Mouse (Mus musculus) brown adipose tissue, adult 24 weeks (tissue): ENCODE results near the gene Nqo2. TPM values are rescaled to one million over a fixed set of nuclear protein-coding genes. Genes with fewer than 3 reads are reported as not detected.

Source experiments
- H3K27ac ChIP-seq: fragments of 200-500 bp; replicated peaks from 2 replicates; pipeline ENCODE4 v1.5.1; 2012; ENCODE audit warnings: low read depth, mild to moderate bottlenecking, low read length
- H3K4me1 ChIP-seq: fragments of 200-500 bp; 2 replicates; pipeline ENCODE4 v1.6.1; 2012; ENCODE audit warnings: low read length, mixed read lengths; ENCODE audit not compliant: control insufficient read depth, insufficient read depth, insufficient read length
- H3K4me3 ChIP-seq: fragments of 200-500 bp; 2 replicates; pipeline ENCODE4 v1.5.1; 2012; ENCODE audit warnings: low read depth, mild to moderate bottlenecking, low read length, moderate library complexity; ENCODE audit not compliant: insufficient read depth
- polyA plus RNA-seq: library from polyadenylated mRNA; stranded (reverse); fragments of >200 nt; gene quantifications from 2 replicates; pipeline ENCODE4 v1.2.4, GENCODE M21; 2012; ENCODE audit not compliant: missing spikeins, insufficient read depth, insufficient read length

Gene Nqo2
- polyA plus RNA-seq, 1 experiment = 34.4 TPM

DNA sequence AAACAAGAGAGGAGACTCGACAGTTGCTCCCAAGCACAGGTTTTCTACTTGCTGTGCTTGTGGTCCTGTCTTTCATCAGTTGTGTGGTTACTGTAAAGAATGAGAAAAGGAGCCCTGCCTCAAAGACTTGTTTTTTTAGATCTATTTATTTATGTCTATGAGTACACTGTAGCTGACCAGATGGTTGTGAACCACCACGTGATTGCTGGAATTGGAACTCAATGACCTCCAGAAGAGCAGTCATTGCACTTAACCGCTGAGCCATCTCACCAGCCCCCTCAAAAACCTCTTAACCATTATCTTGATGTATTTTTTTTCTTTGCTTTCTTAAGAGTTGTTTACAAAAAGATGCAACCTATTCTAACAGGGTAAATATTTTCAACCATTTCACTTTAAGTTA lies 70.9 kb downstream of the Nqo2 start:
- no peak overlapping the region for H3K27ac ChIP-seq
- H3K4me1 ChIP-seq = peaks cover 7% of the 10 kb centered on the region; the same call in 1 of the 2 replicates
- no peak overlapping the region for H3K4me3 ChIP-seq

DNA sequence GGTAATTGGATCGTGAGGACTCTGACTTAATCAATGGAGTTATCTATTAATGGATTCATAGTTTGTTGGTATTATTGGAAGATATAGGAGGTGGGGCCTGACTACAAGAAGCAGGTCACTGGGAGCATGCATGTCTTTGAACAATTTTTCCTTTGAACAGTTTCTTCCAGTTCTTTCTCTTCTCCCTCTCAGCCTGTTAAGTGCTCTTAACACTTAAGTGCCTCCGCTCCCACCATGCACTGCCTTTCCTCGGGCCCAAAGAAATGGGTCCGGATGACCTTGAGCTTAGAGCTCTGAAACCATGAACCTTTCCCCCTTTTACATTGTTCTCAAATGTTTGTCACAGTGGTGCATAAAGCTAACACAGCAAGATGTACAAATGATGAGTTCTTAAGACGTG lies 72.2 kb downstream of the Nqo2 start:
- peaks cover 7% of the 10 kb centered on the region; the same call in 1 of the 2 replicates for H3K4me1 ChIP-seq
- no peak overlapping the region for H3K27ac ChIP-seq

DNA sequence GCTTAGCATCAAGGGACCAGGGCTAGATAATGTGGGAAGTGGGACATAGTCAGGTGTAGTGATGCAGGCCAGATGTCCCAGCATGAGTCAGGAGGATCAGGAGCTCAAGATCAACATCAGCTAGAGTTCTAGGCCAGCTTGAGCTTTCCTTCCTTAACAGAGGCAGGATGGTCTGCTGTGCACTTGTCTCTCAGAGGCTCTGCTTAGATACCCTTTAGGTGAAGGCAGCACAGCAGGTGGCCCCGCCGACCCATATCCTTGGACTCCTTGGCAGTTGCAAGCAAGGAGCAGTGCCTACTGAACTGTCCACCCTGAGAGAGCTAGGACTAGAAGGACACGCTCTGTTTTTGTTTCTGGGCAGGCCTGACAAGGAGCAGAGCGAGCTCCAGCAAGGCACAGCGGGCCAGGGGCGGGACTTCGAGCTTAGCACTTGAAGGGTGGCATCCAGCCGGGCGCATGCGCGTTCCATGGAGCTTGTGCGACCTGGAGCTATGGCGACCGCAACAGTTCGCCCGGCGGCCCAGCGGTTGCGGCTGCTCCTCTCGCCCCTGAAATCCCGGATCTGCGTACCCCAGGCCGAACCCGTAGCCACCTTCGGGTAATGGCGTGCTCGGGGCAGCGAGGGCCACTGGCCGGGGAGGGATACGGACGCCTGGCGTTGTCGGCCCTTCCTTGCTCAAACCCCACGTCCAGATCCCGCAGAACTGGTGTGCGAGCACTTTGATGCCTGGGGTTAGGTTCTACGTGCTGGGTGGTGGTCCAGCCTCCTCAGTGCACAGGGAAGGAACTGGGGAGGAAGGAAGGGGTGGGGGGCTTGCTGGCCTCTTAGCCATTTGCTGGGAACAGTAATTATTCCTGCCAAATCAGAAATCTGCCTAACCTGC lies 72.9 kb downstream of the Nqo2 start, which contains the start of gene Bphl:
Gene Bphl (plus strand): TSS at position 426 of the 884 bp plus-strand sequence.
- Histone ChIP-seq H3K4me3 (peak within 1 kb of the TSS; percentile 87), H3K27ac (peak within 1 kb of the TSS; percentile 72), H3K4me1 (peaks cover 7% of the 10 kb centered on the region; the same call in 1 of the 2 replicates)

More for the DNA sequence above, 72.2 kb downstream of the Nqo2 start:
- no peak overlapping the region for H3K4me3 ChIP-seq

DNA sequence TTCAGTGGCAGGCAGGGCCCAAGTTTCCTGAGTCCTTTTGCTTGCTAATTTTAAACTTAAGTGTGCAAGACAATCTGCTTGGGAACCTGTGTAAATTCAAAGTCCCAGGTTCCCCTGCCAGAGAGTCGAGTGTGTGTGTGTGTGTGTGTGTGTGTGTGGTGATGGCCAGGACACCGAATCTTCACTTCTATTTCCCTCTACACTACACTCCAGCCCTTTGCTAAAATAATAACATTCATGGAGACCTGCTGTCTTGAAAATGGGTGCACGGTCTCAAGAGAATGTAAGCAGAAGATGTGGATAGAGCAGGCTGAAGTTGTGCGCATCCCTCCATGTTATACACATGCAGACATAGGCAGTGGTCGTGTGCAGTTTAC lies 73.6 kb downstream of the Nqo2 start:
- no peak overlapping the region for H3K27ac ChIP-seq
- peaks cover 7% of the 10 kb centered on the region; the same call in 1 of the 2 replicates for H3K4me1 ChIP-seq
- H3K4me3 ChIP-seq = peak overlapping the region; percentile 87

Other genes with a start within 250 kb of the Nqo2 start
- not detected in 2 replicates for gene Serpinb6e, start 121.3 kb upstream of the Nqo2 start, polyA plus RNA-seq
- gene Serpinb6c, start 59.0 kb upstream of the Nqo2 start, polyA plus RNA-seq = not detected in 2 replicates
- 7.0 and 11.0 TPM in 2 replicates for gene Ripk1, start 37.7 kb downstream of the Nqo2 start, polyA plus RNA-seq
- gene Serpinb6a, start 38.1 kb downstream of the Nqo2 start, polyA plus RNA-seq = 60.1 and 80.3 TPM in 2 replicates
- gene Bphl, start 72.9 kb downstream of the Nqo2 start, polyA plus RNA-seq = 97.8 and 143 TPM in 2 replicates
- gene Tubb2a, start 113.3 kb downstream of the Nqo2 start, polyA plus RNA-seq = 21.2 and 76.9 TPM in 2 replicates
- gene Tubb2b, start 165.8 kb downstream of the Nqo2 start, polyA plus RNA-seq = 1.0 and 1.7 TPM in 2 replicates
- gene Psmg4, start 198.3 kb downstream of the Nqo2 start, polyA plus RNA-seq = 25.2 and 29.4 TPM in 2 replicates